Mouse (Mus musculus): ENCODE data around the gene Irak3. TPM values are rescaled to one million over a fixed set of nuclear protein-coding genes. Genes with fewer than 3 reads are reported as not detected.
"Not testable (repeated sequence)": the region's sequence is repeated elsewhere in the genome, so short reads cannot be mapped to it uniquely, and the experiment has no call there.

Irak3 gene
- polyA plus RNA-seq, 1 experiment from 2014 or later = 0.13 TPM

- no peak for ATAC-seq
- Histone ChIP-seq H3K27me3 (no peaks in the 10 kb centered on the region), H3K4me3 (no peak overlapping the region), H3K4me1 (no peaks in the 10 kb centered on the region), H3K27ac (no peak overlapping the region), H3K4me2 (no peak overlapping the region), H3K36me3 (ENCODE audit: poor library complexity, severe bottlenecking) (peaks cover 31% of the 10 kb centered on the region), H3K9me3 (replicated peaks) (no peaks in the 10 kb centered on the region), H3K9ac (no peak overlapping the region)
- 91% methylated on average over 7 of the region's 7 CpGs for WGBS
These were observed 18.8 kb upstream of the Irak3 start for GRCm38 (mm10) chr10:120220776-120221175.

GRCm38 (mm10) chr10:120219578-120220359 is 17.8 kb upstream of the Irak3 start:
- ATAC-seq = no peak
- WGBS = 88% methylated on average over 14 of the region's 14 CpGs
- Histone ChIP-seq H3K9ac (no peak overlapping the region), H3K4me3 (no peak overlapping the region), H3K27me3 (no peaks in the 10 kb centered on the region), H3K27ac (no peak overlapping the region), H3K36me3 (ENCODE audit: poor library complexity, severe bottlenecking) (peaks cover 35% of the 10 kb centered on the region), H3K9me3 (replicated peaks) (no peaks in the 10 kb centered on the region), H3K4me1 (no peaks in the 10 kb centered on the region), H3K4me2 (no peak overlapping the region)

GRCm38 (mm10) chr10:120218996-120219395 is 17.1 kb upstream of the Irak3 start:
- Histone ChIP-seq H3K27ac (no peak overlapping the region), H3K4me3 (no peak overlapping the region), H3K27me3 (no peaks in the 10 kb centered on the region), H3K36me3 (ENCODE audit: poor library complexity, severe bottlenecking) (peaks cover 35% of the 10 kb centered on the region), H3K9ac (no peak overlapping the region), H3K4me2 (no peak overlapping the region), H3K4me1 (no peaks in the 10 kb centered on the region), H3K9me3 (replicated peaks) (no peaks in the 10 kb centered on the region)
- ATAC-seq = no peak
- WGBS = 95% methylated on average over 10 of the region's 10 CpGs

- H3K27ac ChIP-seq; H3K4me2 ChIP-seq; H3K27me3 ChIP-seq; H3K4me3 ChIP-seq; H3K9me3 ChIP-seq (replicated peaks); H3K4me1 ChIP-seq; H3K9ac ChIP-seq; ATAC-seq: not testable (repeated sequence)
- 82% methylated on average over 1 of the region's 1 CpGs for WGBS
- peaks cover 33% of the 10 kb centered on the region for H3K36me3 ChIP-seq (ENCODE audit: poor library complexity, severe bottlenecking)
These were observed 15.2 kb upstream of the Irak3 start for GRCm38 (mm10) chr10:120217099-120217498.

GRCm38 (mm10) chr10:120210096-120210495 is 8.2 kb upstream of the Irak3 start:
- Histone ChIP-seq H3K4me2 (peak overlapping the region; percentile 77), H3K4me3 (no peak overlapping the region)
- WGBS = 91% methylated on average over 3 of the region's 3 CpGs

GRCm38 (mm10) chr10:120209539-120209925 is 7.6 kb upstream of the Irak3 start:
- peak overlapping the region; percentile 98 for H3K4me3 ChIP-seq
- no peak overlapping the region for H3K27ac ChIP-seq
- H3K4me1 ChIP-seq = peaks cover 10% of the 10 kb centered on the region
- H3K9me3 ChIP-seq (replicated peaks) = peaks cover 5% of the 10 kb centered on the region
- peak overlapping the region; percentile 86; the same call in 1 of the 2 replicates for H3K9ac ChIP-seq
- ATAC-seq = no peak
- H3K4me2 ChIP-seq = peak overlapping the region; percentile 77
- H3K36me3 ChIP-seq (ENCODE audit: poor library complexity, severe bottlenecking) = peaks cover 10% of the 10 kb centered on the region; the same call in 1 of the 2 replicates
- WGBS = 73% methylated on average over 6 of the region's 6 CpGs
- no peaks in the 10 kb centered on the region for H3K27me3 ChIP-seq

More at GRCm38 (mm10) chr10:120210096-120210495, 8.2 kb upstream of the Irak3 start:
- no peak overlapping the region for H3K27ac ChIP-seq
- H3K36me3 ChIP-seq (ENCODE audit: poor library complexity, severe bottlenecking) = peaks cover 10% of the 10 kb centered on the region; the same call in 1 of the 2 replicates
- peaks cover 10% of the 10 kb centered on the region for H3K4me1 ChIP-seq
- no peak for ATAC-seq
- H3K9me3 ChIP-seq (replicated peaks) = peaks cover 5% of the 10 kb centered on the region
- H3K27me3 ChIP-seq = no peaks in the 10 kb centered on the region
- no peak overlapping the region for H3K9ac ChIP-seq

- Histone ChIP-seq H3K27ac (no peak overlapping the region), H3K4me1 (peaks cover 10% of the 10 kb centered on the region), H3K4me2 (peak overlapping the region; percentile 77), H3K4me3 (peak overlapping the region; percentile 98), H3K9ac (peak overlapping the region; percentile 86), H3K36me3 (ENCODE audit: poor library complexity, severe bottlenecking) (peaks cover 10% of the 10 kb centered on the region; the same call in 1 of the 2 replicates), H3K9me3 (replicated peaks) (peaks cover 5% of the 10 kb centered on the region), H3K27me3 (no peaks in the 10 kb centered on the region)
- WGBS = 4% methylated on average over 53 of the region's 53 CpGs
- ATAC-seq = peak; percentile 92
These were observed 6.9 kb upstream of the Irak3 start for GRCm38 (mm10) chr10:120208575-120209538.

- WGBS = 90% methylated on average over 8 of the region's 8 CpGs
These were observed 6.1 kb upstream of the Irak3 start for GRCm38 (mm10) chr10:120208015-120208414.

GRCm38 (mm10) chr10:120204591-120205210 is 2.8 kb upstream of the Irak3 start:
- H3K4me2 ChIP-seq = no peak overlapping the region
- H3K27me3 ChIP-seq = peaks cover 29% of the 10 kb centered on the region
- H3K27ac ChIP-seq = no peak overlapping the region
- 88% methylated on average over 13 of the region's 13 CpGs for WGBS
- H3K4me3 ChIP-seq = no peak overlapping the region
- ATAC-seq = no peak
- peaks cover 16% of the 10 kb centered on the region for H3K4me1 ChIP-seq
- H3K9ac ChIP-seq = no peak overlapping the region
- H3K36me3 ChIP-seq (ENCODE audit: poor library complexity, severe bottlenecking) = no peaks in the 10 kb centered on the region
- no peaks in the 10 kb centered on the region for H3K9me3 ChIP-seq (replicated peaks)

More at GRCm38 (mm10) chr10:120208015-120208414, 6.1 kb upstream of the Irak3 start:
- Histone ChIP-seq H3K4me3 (no peak overlapping the region), H3K9ac (no peak overlapping the region), H3K4me2 (no peak overlapping the region), H3K4me1 (peaks cover 10% of the 10 kb centered on the region), H3K27ac (no peak overlapping the region), H3K27me3 (peaks cover 6% of the 10 kb centered on the region; the same call in 1 of the 2 replicates), H3K9me3 (replicated peaks) (peaks cover 5% of the 10 kb centered on the region), H3K36me3 (ENCODE audit: poor library complexity, severe bottlenecking) (peaks cover 10% of the 10 kb centered on the region; the same call in 1 of the 2 replicates)
- ATAC-seq = no peak

- Histone ChIP-seq H3K27me3 (peaks cover 31% of the 10 kb centered on the region), H3K36me3 (ENCODE audit: poor library complexity, severe bottlenecking) (no peaks in the 10 kb centered on the region), H3K4me2 (no peak overlapping the region), H3K27ac (no peak overlapping the region), H3K4me3 (no peak overlapping the region), H3K9ac (no peak overlapping the region), H3K9me3 (replicated peaks) (no peaks in the 10 kb centered on the region), H3K4me1 (peaks cover 11% of the 10 kb centered on the region)
- no peak for ATAC-seq
- 76% methylated on average over 16 of the region's 16 CpGs for WGBS
These were observed 729 bp upstream of the Irak3 start for GRCm38 (mm10) chr10:120202467-120203250.

Data from forebrain, embryonic 13.5 days (tissue).